Mouse (Mus musculus) ES-E14 (cell line): ENCODE data around the gene Pcdh9.

ENCODE experiments used
- CHD2 ChIP-seq: IDR thresholded peaks from 2 replicates; pipeline ENCODE4 v1.6.1; 2014; ENCODE audit warnings: mild to moderate bottlenecking, low read depth, low read length, inconsistent platforms
- HCFC1 ChIP-seq: IDR thresholded peaks from 2 replicates; pipeline ENCODE4 v1.6.1; 2012; ENCODE audit warnings: low read length, inconsistent platforms, borderline replicate concordance; ENCODE audit not compliant: insufficient read depth
- ZC3H11A ChIP-seq: IDR thresholded peaks from 2 replicates; pipeline ENCODE4 v1.6.1; 2012; ENCODE audit warnings: low read depth, mild to moderate bottlenecking, inconsistent platforms, low read length, borderline replicate concordance
- ZNF384 ChIP-seq: IDR thresholded peaks from 2 replicates; pipeline ENCODE4 v1.6.1; 2012; ENCODE audit warnings: low read depth, low read length, inconsistent platforms

DNA sequence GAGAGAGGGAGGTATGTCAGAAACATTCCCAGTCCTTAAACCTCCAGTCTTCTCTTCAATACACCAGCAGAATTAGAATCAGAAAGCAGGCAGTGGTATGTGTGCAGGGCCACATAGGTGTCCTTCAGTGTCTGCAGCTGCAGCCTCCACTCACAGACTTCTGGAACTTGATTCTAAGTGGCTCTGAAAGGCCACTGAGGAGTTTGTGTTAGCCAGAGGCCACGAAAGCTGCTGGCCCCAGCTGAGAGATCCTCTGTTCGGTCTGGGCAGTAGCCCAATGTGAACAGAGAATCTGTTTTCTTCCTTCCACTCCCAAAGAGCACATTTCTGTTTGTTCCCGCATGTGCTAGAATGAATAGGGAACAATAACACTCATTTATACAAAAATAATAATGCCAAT lies 346.9 kb downstream of the Pcdh9 start:
- TF ChIP-seq ZC3H11A, result no peak
- no peak for TF ChIP-seq HCFC1
- TF ChIP-seq ZNF384, result no peak
- no peak for TF ChIP-seq CHD2
